Mouse (Mus musculus) frontal cortex, adult (tissue): ENCODE data around the gene Zglp1.
"Not testable (repeated sequence)": the region's sequence is repeated elsewhere in the genome, so short reads cannot be mapped to it uniquely, and the experiment has no call there.

Experiments
- ATAC-seq: cut with Nextera tagmentation; 2 replicates; pipeline ENCODE4 v1.9.2; 2017; ENCODE audit warnings: mild to moderate bottlenecking, moderate library complexity, mixed read lengths; ENCODE audit not compliant: low TSS enrichment

Zglp1 gene

GRCm38 (mm10) chr9:21072641-21073040 is 5.7 kb upstream of the Zglp1 start:
- peak; percentile 24; the same call in 1 of the 2 replicates for ATAC-seq

- ATAC-seq = peak; percentile 96
Observed at GRCm38 (mm10) chr9:21062928-21063327, 4.0 kb downstream of the Zglp1 start.

- no peak for ATAC-seq
Observed at GRCm38 (mm10) chr9:21051578-21051977, 15.3 kb downstream of the Zglp1 start.

- ATAC-seq = no peak
Observed at GRCm38 (mm10) chr9:21045235-21045634, 21.7 kb downstream of the Zglp1 start.

GRCm38 (mm10) chr9:21044785-21045184 is 22.1 kb downstream of the Zglp1 start:
- ATAC-seq = not testable (repeated sequence)

GRCm38 (mm10) chr9:21043563-21043962 is 23.3 kb downstream of the Zglp1 start:
- no peak for ATAC-seq

- peak; percentile 91 for ATAC-seq
Observed at GRCm38 (mm10) chr9:21041308-21041707, 25.6 kb downstream of the Zglp1 start.

GRCm38 (mm10) chr9:21039779-21040178 is 27.1 kb downstream of the Zglp1 start:
- ATAC-seq = no peak

- ATAC-seq = no peak
Observed at GRCm38 (mm10) chr9:21037481-21037891, 29.4 kb downstream of the Zglp1 start.

- ATAC-seq = no peak
Observed at GRCm38 (mm10) chr9:21036666-21037065, 30.2 kb downstream of the Zglp1 start.

- no peak for ATAC-seq
Observed at GRCm38 (mm10) chr9:21036161-21036560, 30.7 kb downstream of the Zglp1 start.

GRCm38 (mm10) chr9:21035586-21035985 is 31.3 kb downstream of the Zglp1 start:
- no peak for ATAC-seq

- no peak for ATAC-seq
Observed at GRCm38 (mm10) chr9:21034481-21035085, 32.3 kb downstream of the Zglp1 start.

GRCm38 (mm10) chr9:21033136-21033535 is 33.8 kb downstream of the Zglp1 start:
- no peak for ATAC-seq

- ATAC-seq = no peak
Observed at GRCm38 (mm10) chr9:21032491-21032890, 34.4 kb downstream of the Zglp1 start.

- ATAC-seq = peak; percentile 48
Observed at GRCm38 (mm10) chr9:21031896-21032351, 35.0 kb downstream of the Zglp1 start, which contains the start of gene Icam5. Gene Icam5, plus strand, starts transcription at chr9:21032073.

- peak; percentile 54 for ATAC-seq
Observed at GRCm38 (mm10) chr9:21031251-21031895, 35.5 kb downstream of the Zglp1 start.

GRCm38 (mm10) chr9:21030781-21031250 is 36.1 kb downstream of the Zglp1 start:
- ATAC-seq = peak; percentile 57

GRCm38 (mm10) chr9:21030055-21030600 is 36.8 kb downstream of the Zglp1 start:
- no peak for ATAC-seq

GRCm38 (mm10) chr9:21029291-21030054 is 37.4 kb downstream of the Zglp1 start, which contains the start of gene Icam4:
Gene Icam4, plus strand, starts transcription at chr9:21029373.
- ATAC-seq = no peak

- no peak for ATAC-seq
Observed at GRCm38 (mm10) chr9:21028560-21029110, 38.3 kb downstream of the Zglp1 start.
